Mouse (Mus musculus): Measurements from ENCODE around the gene Slx4. TPM values are rescaled to one million over a fixed set of nuclear protein-coding genes. Genes with fewer than 3 reads are reported as not detected.
"Not testable (repeated sequence)": the region's sequence is repeated elsewhere in the genome, so short reads cannot be mapped to it uniquely, and the experiment has no call there.

Slx4 gene
- total and polyA plus RNA-seq, 3 experiments, result 13.4 to 47.4 (median 30.4) TPM

- dilution Hi-C loops (cut with MboI; ENCODE audit: extremely low pct_ligation_motif_present, extremely low pct_unique_long_range_greater_than_20kb, low sequenced_read_pairs), result no loop called here
- Histone ChIP-seq H3K4me1 (ENCODE audit: control insufficient read depth in 1 of 2, insufficient read depth in 2 of 2) (no peaks in the 10 kb centered on the region), H3K79me2 (replicated peaks; ENCODE audit: control insufficient read depth, extremely low read depth, insufficient read depth, poor library complexity, severe bottlenecking) (no peaks in the 10 kb centered on the region), H3K9me3 (replicated peaks; ENCODE audit: low read length) (no peaks in the 10 kb centered on the region), H3K4me2 (ENCODE audit: insufficient read depth, low read depth, poor library complexity, severe bottlenecking) (no peak overlapping the region), H3K27me3 (replicated peaks) (no peaks in the 10 kb centered on the region), H3K27ac (ENCODE audit: insufficient read depth, low read depth) (no peak overlapping the region), H3K36me3 (replicated peaks in 1 of 2; ENCODE audit: control insufficient read depth in 1 of 2, insufficient read depth in 1 of 2, low read length in 1 of 2) (peaks cover 26 to 39% of the 10 kb centered on the region in 2 experiments), H3K9ac (ENCODE audit: insufficient read depth, low read depth) (no peak overlapping the region), H3K4me3 (replicated peaks in 1 of 3; ENCODE audit: low read depth in 2 of 3, low read length in 2 of 3, poor library complexity in 1 of 3) (no peak overlapping the region)
- DNase-seq (ENCODE audit: extremely low read depth), result no peak
- in situ Hi-C loops (cut with MboI; ENCODE audit: low pct_ligation_motif_present, low pct_unique_long_range_greater_than_20kb, low sequenced_read_pairs), result no loop called here
- TF ChIP-seq ZMIZ1 (IDR thresholded peaks at IDR 0.05; ENCODE audit: low read depth, low read length), result no peak
- no peak for TF ChIP-seq ZKSCAN1 (IDR thresholded peaks at IDR 0.05; ENCODE audit: borderline replicate concordance, low read depth, low read length)
- TF ChIP-seq SMC3 (IDR thresholded peaks at IDR 0.05; ENCODE audit: low read depth, low read length), result no peak
- no peak for TF ChIP-seq SIN3A (IDR thresholded peaks at IDR 0.05; ENCODE audit: low read length)
- no peak for TF ChIP-seq USF2 (conservative IDR thresholded peaks at IDR 0.05; ENCODE audit: low read depth, low read length)
- TF ChIP-seq MAZ (IDR thresholded peaks at IDR 0.05; ENCODE audit: low read depth, low read length), result no peak
- no peak for TF ChIP-seq HCFC1 (IDR thresholded peaks at IDR 0.05; ENCODE audit: low read depth, low read length)
- TF ChIP-seq EP300 (IDR thresholded peaks at IDR 0.05; ENCODE audit: low read length), result no peak
- TF ChIP-seq KAT2A (IDR thresholded peaks at IDR 0.05; ENCODE audit: insufficient replicate concordance, low read length), result no peak
- TF ChIP-seq CHD2 (IDR thresholded peaks at IDR 0.05; ENCODE audit: low read length), result no peak
- no peak for TF ChIP-seq IRF4 (IDR thresholded peaks at IDR 0.05; ENCODE audit: low read depth, low read length)
- no peak for TF ChIP-seq ZNF384 (IDR thresholded peaks at IDR 0.05; ENCODE audit: low read depth, low read length)
- no peak for TF ChIP-seq USF1 (IDR thresholded peaks at IDR 0.05; ENCODE audit: low read depth, low read length)
These were observed 27.9 kb downstream of the Slx4 start for GRCm38 (mm10) chr16:3975658-3976057.

- H3K27me3 ChIP-seq (replicated peaks); in situ Hi-C loops (cut with MboI; ENCODE audit: low pct_ligation_motif_present, low pct_unique_long_range_greater_than_20kb, low sequenced_read_pairs); H3K79me2 ChIP-seq (replicated peaks; ENCODE audit: control insufficient read depth, extremely low read depth, insufficient read depth, poor library complexity, severe bottlenecking); H3K4me3 ChIP-seq (replicated peaks in 1 of 3; ENCODE audit: low read depth in 2 of 3, low read length in 2 of 3, poor library complexity in 1 of 3); H3K4me2 ChIP-seq (ENCODE audit: insufficient read depth, low read depth, poor library complexity, severe bottlenecking); dilution Hi-C loops (cut with MboI; ENCODE audit: extremely low pct_ligation_motif_present, extremely low pct_unique_long_range_greater_than_20kb, low sequenced_read_pairs); DNase-seq (ENCODE audit: extremely low read depth); H3K9ac ChIP-seq (ENCODE audit: insufficient read depth, low read depth); H3K27ac ChIP-seq (ENCODE audit: insufficient read depth, low read depth); H3K9me3 ChIP-seq (replicated peaks; ENCODE audit: low read length); H3K4me1 ChIP-seq (ENCODE audit: control insufficient read depth in 1 of 2, insufficient read depth in 2 of 2): not testable (repeated sequence)
- peaks cover 14 to 27% of the 10 kb centered on the region in 2 experiments for H3K36me3 ChIP-seq (replicated peaks in 1 of 2; ENCODE audit: control insufficient read depth in 1 of 2, insufficient read depth in 1 of 2, low read length in 1 of 2)
These were observed 29.1 kb downstream of the Slx4 start for GRCm38 (mm10) chr16:3974456-3974855.

GRCm38 (mm10) chr16:3965534-3965933 is 38.0 kb downstream of the Slx4 start:
- Histone ChIP-seq H3K9ac (ENCODE audit: insufficient read depth, low read depth) (no peak overlapping the region), H3K4me1 (ENCODE audit: control insufficient read depth in 1 of 2, insufficient read depth in 2 of 2) (0 out of 4 replicates have a peak, but pooled peaks cover 0 to 2% of the 10 kb centered on the region in 2 experiments), H3K36me3 (replicated peaks in 1 of 2; ENCODE audit: control insufficient read depth in 1 of 2, insufficient read depth in 1 of 2, low read length in 1 of 2) (no peaks in the 10 kb centered on the region), H3K27me3 (replicated peaks) (peaks cover 2% of the 10 kb centered on the region), H3K4me3 (replicated peaks in 1 of 3; ENCODE audit: low read depth in 2 of 3, low read length in 2 of 3, poor library complexity in 1 of 3) (no peak overlapping the region), H3K27ac (ENCODE audit: insufficient read depth, low read depth) (no peak overlapping the region), H3K4me2 (ENCODE audit: insufficient read depth, low read depth, poor library complexity, severe bottlenecking) (no peak overlapping the region), H3K9me3 (replicated peaks; ENCODE audit: low read length) (no peaks in the 10 kb centered on the region), H3K79me2 (replicated peaks; ENCODE audit: control insufficient read depth, extremely low read depth, insufficient read depth, poor library complexity, severe bottlenecking) (no peaks in the 10 kb centered on the region)
- dilution Hi-C loops (cut with MboI; ENCODE audit: extremely low pct_ligation_motif_present, extremely low pct_unique_long_range_greater_than_20kb, low sequenced_read_pairs) (no loop called here), in situ Hi-C loops (cut with MboI; ENCODE audit: low pct_ligation_motif_present, low pct_unique_long_range_greater_than_20kb, low sequenced_read_pairs) (no loop called here)
- no peak for DNase-seq (ENCODE audit: extremely low read depth)
- no peak for TF ChIP-seq ZKSCAN1 (IDR thresholded peaks at IDR 0.05; ENCODE audit: borderline replicate concordance, low read depth, low read length)
- TF ChIP-seq TBP (conservative IDR thresholded peaks at IDR 0.05; ENCODE audit: low read depth, low read length), result no peak
- TF ChIP-seq MYC (IDR thresholded peaks at IDR 0.05; ENCODE audit: low read depth, low read length), result no peak
- no peak for TF ChIP-seq ZNF384 (IDR thresholded peaks at IDR 0.05; ENCODE audit: low read depth, low read length)
- no peak for TF ChIP-seq ZC3H11A (IDR thresholded peaks at IDR 0.05; ENCODE audit: low read depth, low read length)
- no peak for TF ChIP-seq USF1 (IDR thresholded peaks at IDR 0.05; ENCODE audit: low read depth, low read length)
- TF ChIP-seq JUND (conservative IDR thresholded peaks at IDR 0.05; ENCODE audit: low read depth, low read length), result no peak
- TF ChIP-seq RCOR1 (conservative IDR thresholded peaks at IDR 0.05; ENCODE audit: low read depth, low read length), result no peak
- no peak for TF ChIP-seq POLR2A (IDR thresholded peaks at IDR 0.05; ENCODE audit: low read depth, low read length)
- TF ChIP-seq MAZ (IDR thresholded peaks at IDR 0.05; ENCODE audit: low read depth, low read length), result no peak
- no peak for TF ChIP-seq JUN (IDR thresholded peaks at IDR 0.05; ENCODE audit: insufficient read depth, low read depth, low read length)
- TF ChIP-seq MAFK (IDR thresholded peaks at IDR 0.05; ENCODE audit: insufficient replicate concordance, low read length), result no peak
- no peak for TF ChIP-seq MXI1 (IDR thresholded peaks at IDR 0.05; ENCODE audit: low read depth, low read length)
- no peak for TF ChIP-seq E2F4 (IDR thresholded peaks at IDR 0.05; ENCODE audit: insufficient replicate concordance, low read depth, low read length)
- TF ChIP-seq USF2 (conservative IDR thresholded peaks at IDR 0.05; ENCODE audit: low read depth, low read length), result no peak
- no peak for TF ChIP-seq MAX (IDR thresholded peaks at IDR 0.05; ENCODE audit: low read length)

Measured in CH12.LX (cell line).